ENCODE assay signal across 8 mouse cellular contexts in the genomic region with DNA sequence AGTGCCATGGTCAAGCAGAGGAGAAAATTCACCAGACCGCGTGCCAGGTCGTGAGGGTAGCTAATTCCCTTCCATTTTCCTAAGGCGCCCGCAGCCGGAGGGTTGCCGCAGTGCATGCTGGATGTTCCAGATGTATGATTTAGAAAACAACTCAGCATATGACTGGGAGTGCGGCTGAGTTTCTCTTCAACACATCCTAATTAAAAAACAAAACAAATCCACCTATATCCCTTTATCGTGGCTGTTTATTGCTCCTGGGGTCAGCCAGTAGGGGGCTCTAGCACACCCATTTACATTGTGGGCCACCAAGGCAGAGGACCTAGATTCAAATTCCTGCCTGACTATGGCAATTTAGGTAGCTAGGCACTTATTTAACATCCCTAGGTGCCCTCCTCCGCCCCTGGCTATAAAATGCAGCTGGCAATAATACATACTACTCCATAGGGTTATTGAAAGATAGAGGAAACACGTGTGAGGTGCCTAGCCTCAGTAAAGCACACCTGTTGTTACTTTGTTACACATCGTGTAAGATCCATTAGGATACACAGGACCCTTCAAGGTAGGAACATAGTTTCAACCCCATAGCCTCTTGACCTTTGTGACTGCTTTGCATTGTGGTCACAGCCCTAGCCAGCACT.
A peak's percentile ranks its signal among the peaks of the same experiment; 100 is the strongest.
DNase-seq lines count a peak whose midpoint lies in the region; ATAC-seq and TF ChIP-seq lines count a peak whose summit lies in the region.

No protein-coding gene starts in this region.

- H3K27ac ChIP-seq in kidney, embryonic 15.5 days = peak overlapping the region; percentile 78
- peak overlapping the region; percentile 95 for H3K27ac ChIP-seq in heart, postnatal 0 days (ENCODE audit: low read depth)
- H3K27ac ChIP-seq in midbrain, embryonic 11.5 days (ENCODE audit: low read depth, low read length) = no peak overlapping the region

- ATAC-seq in kidney, embryonic 15.5 days (replicated peaks; ENCODE audit: low FRiP score) = no peak
- ATAC-seq in heart, postnatal 0 days (ENCODE audit: insufficient read depth, low read depth) = no peak
- 0 out of 2 replicates have a peak, but pooled peaks have one; percentile 10 for ATAC-seq in midbrain, embryonic 11.5 days (ENCODE audit: low FRiP score)
- ATAC-seq in monocyte, adult 5-6 weeks (replicated peaks; ENCODE audit: insufficient number of reproducible peaks, low FRiP score, low TSS enrichment, poor library complexity, severe bottlenecking) = no peak

- H3K9me3 ChIP-seq in kidney, embryonic 15.5 days (replicated peaks) = no peaks in the 10 kb centered on the region
- H3K9me3 ChIP-seq in heart, postnatal 0 days (replicated peaks; ENCODE audit: control insufficient read depth, low read length) = no peaks in the 10 kb centered on the region
- no peaks in the 10 kb centered on the region for H3K9me3 ChIP-seq in midbrain, embryonic 11.5 days (ENCODE audit: control insufficient read depth, low read length)

- TF ChIP-seq EP300 in heart, postnatal 0 days (IDR thresholded peaks at IDR 0.05; ENCODE audit: low read depth) = no peak

- no peaks in the 10 kb centered on the region for H3K27me3 ChIP-seq in kidney, embryonic 15.5 days
- no peaks in the 10 kb centered on the region for H3K27me3 ChIP-seq in heart, postnatal 0 days (ENCODE audit: control insufficient read depth, insufficient read depth, low read length)
- H3K27me3 ChIP-seq in midbrain, embryonic 11.5 days (ENCODE audit: control insufficient read depth, insufficient read depth, low read length) = no peaks in the 10 kb centered on the region

- no peak overlapping the region for H3K9ac ChIP-seq in kidney, embryonic 15.5 days
- H3K9ac ChIP-seq in heart, postnatal 0 days (replicated peaks; ENCODE audit: low read depth, low read length) = no peak overlapping the region
- H3K9ac ChIP-seq in midbrain, embryonic 11.5 days (ENCODE audit: low read length) = no peak overlapping the region

- 79% methylated on average over 12 of the region's 12 CpGs for WGBS in kidney, embryonic 15.5 days
- WGBS in heart, postnatal 0 days = 80% methylated on average over 12 of the region's 12 CpGs
- WGBS in midbrain, embryonic 11.5 days = 78% methylated on average over 12 of the region's 12 CpGs

- H3K4me1 ChIP-seq in kidney, embryonic 15.5 days = peaks cover 41% of the 10 kb centered on the region
- H3K4me1 ChIP-seq in heart, postnatal 0 days (ENCODE audit: control insufficient read depth, insufficient read depth) = peaks cover 46% of the 10 kb centered on the region
- peaks cover 33% of the 10 kb centered on the region for H3K4me1 ChIP-seq in midbrain, embryonic 11.5 days (ENCODE audit: control insufficient read depth, insufficient read depth, low read length)

- no peaks in the 10 kb centered on the region for H3K36me3 ChIP-seq in kidney, embryonic 15.5 days
- no peaks in the 10 kb centered on the region for H3K36me3 ChIP-seq in heart, postnatal 0 days (replicated peaks; ENCODE audit: control insufficient read depth, insufficient read depth, low read length)
- H3K36me3 ChIP-seq in midbrain, embryonic 11.5 days (ENCODE audit: control insufficient read depth, insufficient read depth, low read length) = no peaks in the 10 kb centered on the region

- 0 out of 2 replicates have a peak overlapping the region, but pooled peaks have one; percentile 39 for H3K4me2 ChIP-seq in kidney, embryonic 15.5 days
- H3K4me2 ChIP-seq in heart, postnatal 0 days (ENCODE audit: low read depth, low read length) = no peak overlapping the region
- H3K4me2 ChIP-seq in midbrain, embryonic 11.5 days = no peak overlapping the region

- H3K4me3 ChIP-seq in kidney, embryonic 15.5 days (replicated peaks) = no peak overlapping the region
- no peak overlapping the region for H3K4me3 ChIP-seq in heart, postnatal 0 days (ENCODE audit: low read depth, low read length)
- no peak overlapping the region for H3K4me3 ChIP-seq in midbrain, embryonic 11.5 days (ENCODE audit: low read depth, low read length)

- no peak for DNase-seq in kidney, adult 9 months
- DNase-seq in brain, embryonic 14.5 days (ENCODE audit: low read depth) = peak; percentile 38
- no peak for DNase-seq in heart, postnatal 0 days (ENCODE audit: low spot score)
- DNase-seq in midbrain, embryonic 11.5 days (ENCODE audit: low spot score, missing footprints) = no peak
- DNase-seq in layer of hippocampus, postnatal 36 days = no peak
- DNase-seq in urinary bladder, postnatal 4 days (ENCODE audit: low spot score in 2 of 2) = no peak

- TF ChIP-seq CTCF in brain, embryonic 14.5 days (IDR thresholded peaks at IDR 0.05; ENCODE audit: borderline replicate concordance, extremely low read depth, insufficient read depth, insufficient read length) = peak; percentile 30; the same call in 1 of the 2 replicates
- peak; percentile 47 for TF ChIP-seq CTCF in heart, postnatal 0 days (IDR thresholded peaks at IDR 0.05; ENCODE audit: low read depth)

- no peak for TF ChIP-seq POLR2A in brain, embryonic 14.5 days (IDR thresholded peaks at IDR 0.05; ENCODE audit: borderline replicate concordance, extremely low read depth, insufficient read depth, insufficient read length, poor library complexity, severe bottlenecking)
